Mouse (Mus musculus) embryonic facial prominence, embryonic 14.5 days (tissue): ENCODE measurements at regions not wholly inside any gene's neighbourhood (a gene's known extent, or its start where the extent isn't known, plus 50 kb on each side); places are given as distances from the start of the nearest gene placed in this dataset.

Source experiments
- ATAC-seq: fragments of 200-750 bp; cut with Nextera tagmentation; 2 replicates; pipeline ENCODE4 v1.8.0; 2017; ENCODE audit warnings: low read depth, moderate number of reproducible peaks, moderate TSS enrichment
- DNase-seq: peaks from one replicate; pipeline ENCODE4 v3.0.0-alpha.2; 2015; ENCODE audit warnings: low spot score
- H3K27ac ChIP-seq: fragments of 300-500 bp; sonication (generic); replicated peaks from 2 replicates; pipeline ENCODE4 v1.5.1; 2014; ENCODE audit warnings: low read depth, mild to moderate bottlenecking, low read length, moderate library complexity
- H3K27me3 ChIP-seq: fragments of 300-500 bp; sonication (generic); replicated peaks from 2 replicates; pipeline ENCODE4 v1.6.1; 2014; ENCODE audit warnings: low read length; ENCODE audit not compliant: control insufficient read depth, insufficient read depth
- H3K36me3 ChIP-seq: fragments of 300-500 bp; sonication (generic); 2 replicates; pipeline ENCODE4 v1.6.1; 2014; ENCODE audit warnings: low read length, mixed read lengths; ENCODE audit not compliant: control insufficient read depth, insufficient read depth
- H3K4me1 ChIP-seq: fragments of 300-500 bp; sonication (generic); 2 replicates; pipeline ENCODE4 v1.6.1; 2014; ENCODE audit warnings: antibody characterized with exemption, low read length; ENCODE audit not compliant: control insufficient read depth, insufficient read depth
- H3K4me2 ChIP-seq: fragments of 300-500 bp; sonication (generic); 2 replicates; pipeline ENCODE4 v1.6.1; 2014; ENCODE audit warnings: low read depth, mild to moderate bottlenecking, low read length, moderate library complexity, mixed read lengths
- H3K4me3 ChIP-seq: fragments of 300-500 bp; sonication (generic); 2 replicates; pipeline ENCODE4 v1.5.1; 2014; ENCODE audit warnings: low read depth, mild to moderate bottlenecking, low read length
- H3K9ac ChIP-seq: fragments of 300-500 bp; sonication (generic); 2 replicates; pipeline ENCODE4 v1.6.1; 2014; ENCODE audit warnings: low read depth, mild to moderate bottlenecking, low read length, moderate library complexity, mixed read lengths
- H3K9me3 ChIP-seq: fragments of 300-500 bp; sonication (generic); 2 replicates; pipeline ENCODE4 v1.6.1; 2016; ENCODE audit warnings: low read length; ENCODE audit not compliant: control insufficient read depth
- WGBS: fragments of 180-500 bp; shearing (Covaris S2); extraction: QIAGEN DNeasy Blood & Tissue Kit; methylation state at CpG from one replicate; pipeline ENCODE4 v1.1.7; 2014; 5-methylcytosine and 5-hydroxymethylcytosine counted together

- H3K9me3 ChIP-seq: no peaks in the 10 kb centered on the region
- no peak overlapping the region for H3K4me3 ChIP-seq
- ATAC-seq: no peak
- no peaks in the 10 kb centered on the region for H3K36me3 ChIP-seq
- H3K27me3 ChIP-seq: no peaks in the 10 kb centered on the region
- WGBS: 75% methylated on average over 6 of the region's 6 CpGs
- H3K4me1 ChIP-seq: no peaks in the 10 kb centered on the region
- H3K4me2 ChIP-seq: no peak overlapping the region
- no peak for DNase-seq
- no peak overlapping the region for H3K27ac ChIP-seq
- no peak overlapping the region for H3K9ac ChIP-seq
Measured at GRCm38 (mm10) chrX:57711914-57712313, 208.4 kb upstream of the Gpr101 start.

GRCm38 (mm10) chrX:57709115-57709877, 205.7 kb upstream of the Gpr101 start:
- WGBS: 66% methylated on average over 12 of the region's 12 CpGs
- DNase-seq (no peak), ATAC-seq (no peak)
- no peaks in the 10 kb centered on the region for H3K4me1 ChIP-seq
- H3K4me2 ChIP-seq: no peak overlapping the region
- H3K9ac ChIP-seq: no peak overlapping the region
- H3K36me3 ChIP-seq: no peaks in the 10 kb centered on the region
- no peaks in the 10 kb centered on the region for H3K9me3 ChIP-seq
- H3K27me3 ChIP-seq: no peaks in the 10 kb centered on the region
- H3K27ac ChIP-seq: no peak overlapping the region
- no peak overlapping the region for H3K4me3 ChIP-seq

GRCm38 (mm10) chrX:57708501-57708900, 204.9 kb upstream of the Gpr101 start:
- no peaks in the 10 kb centered on the region for H3K9me3 ChIP-seq
- WGBS: 50% methylated on average over 6 of the region's 6 CpGs
- no peaks in the 10 kb centered on the region for H3K36me3 ChIP-seq
- no peak for DNase-seq
- H3K4me1 ChIP-seq: no peaks in the 10 kb centered on the region
- no peak overlapping the region for H3K4me3 ChIP-seq
- no peak overlapping the region for H3K27ac ChIP-seq
- ATAC-seq: no peak
- H3K27me3 ChIP-seq: no peaks in the 10 kb centered on the region
- H3K9ac ChIP-seq: no peak overlapping the region
- no peak overlapping the region for H3K4me2 ChIP-seq

- ATAC-seq (no peak), DNase-seq (no peak)
- Histone ChIP-seq H3K36me3 (no peaks in the 10 kb centered on the region), H3K9me3 (no peaks in the 10 kb centered on the region), H3K27ac (no peak overlapping the region), H3K9ac (no peak overlapping the region), H3K27me3 (no peaks in the 10 kb centered on the region), H3K4me1 (no peaks in the 10 kb centered on the region), H3K4me2 (no peak overlapping the region), H3K4me3 (no peak overlapping the region)
- WGBS: 44% methylated on average over 7 of the region's 7 CpGs
Measured at GRCm38 (mm10) chrX:57707932-57708331, 204.4 kb upstream of the Gpr101 start.

GRCm38 (mm10) chrX:57706683-57707308, 203.2 kb upstream of the Gpr101 start:
- Histone ChIP-seq H3K27me3 (no peaks in the 10 kb centered on the region), H3K36me3 (no peaks in the 10 kb centered on the region), H3K9me3 (no peaks in the 10 kb centered on the region), H3K4me1 (no peaks in the 10 kb centered on the region), H3K27ac (no peak overlapping the region), H3K9ac (no peak overlapping the region), H3K4me2 (no peak overlapping the region), H3K4me3 (no peak overlapping the region)
- 71% methylated on average over 3 of the region's 3 CpGs for WGBS
- ATAC-seq (no peak), DNase-seq (no peak)

- no peak for DNase-seq
- 28% methylated on average over 1 of the region's 1 CpGs for WGBS
Measured at GRCm38 (mm10) chrX:57692506-57692905, 188.9 kb upstream of the Gpr101 start.

GRCm38 (mm10) chrX:57676764-57677163, 173.2 kb upstream of the Gpr101 start:
- no peak for DNase-seq
- Histone ChIP-seq H3K4me3 (no peak overlapping the region), H3K9me3 (no peaks in the 10 kb centered on the region), H3K27me3 (no peaks in the 10 kb centered on the region), H3K9ac (no peak overlapping the region), H3K4me1 (no peaks in the 10 kb centered on the region), H3K36me3 (no peaks in the 10 kb centered on the region), H3K4me2 (no peak overlapping the region), H3K27ac (no peak overlapping the region)
- 59% methylated on average over 6 of the region's 6 CpGs for WGBS
- no peak for ATAC-seq

More at GRCm38 (mm10) chrX:57692506-57692905, 188.9 kb upstream of the Gpr101 start:
- H3K4me2 ChIP-seq: no peak overlapping the region
- no peaks in the 10 kb centered on the region for H3K4me1 ChIP-seq
- H3K9ac ChIP-seq: no peak overlapping the region
- no peaks in the 10 kb centered on the region for H3K36me3 ChIP-seq
- no peak overlapping the region for H3K4me3 ChIP-seq
- no peaks in the 10 kb centered on the region for H3K9me3 ChIP-seq
- H3K27me3 ChIP-seq: no peaks in the 10 kb centered on the region
- ATAC-seq: no peak
- no peak overlapping the region for H3K27ac ChIP-seq

GRCm38 (mm10) chrX:57674955-57675354, 171.4 kb upstream of the Gpr101 start:
- peak; percentile 24 for DNase-seq
- H3K9ac ChIP-seq: no peak overlapping the region
- H3K4me1 ChIP-seq: no peaks in the 10 kb centered on the region
- no peak for ATAC-seq
- H3K9me3 ChIP-seq: no peaks in the 10 kb centered on the region
- H3K27me3 ChIP-seq: no peaks in the 10 kb centered on the region
- no peak overlapping the region for H3K4me3 ChIP-seq
- no peak overlapping the region for H3K27ac ChIP-seq
- no peak overlapping the region for H3K4me2 ChIP-seq
- 18% methylated on average over 6 of the region's 6 CpGs for WGBS
- H3K36me3 ChIP-seq: no peaks in the 10 kb centered on the region

- no peak overlapping the region for H3K27ac ChIP-seq
- H3K9me3 ChIP-seq: no peaks in the 10 kb centered on the region
- no peak overlapping the region for H3K4me3 ChIP-seq
- H3K9ac ChIP-seq: no peak overlapping the region
- ATAC-seq (no peak), DNase-seq (no peak)
- no peaks in the 10 kb centered on the region for H3K36me3 ChIP-seq
- 86% methylated on average over 3 of the region's 3 CpGs for WGBS
- no peaks in the 10 kb centered on the region for H3K4me1 ChIP-seq
- H3K27me3 ChIP-seq: no peaks in the 10 kb centered on the region
- no peak overlapping the region for H3K4me2 ChIP-seq
Measured at GRCm38 (mm10) chrX:57659571-57659970, 156.0 kb upstream of the Gpr101 start.
